Comparison of ENCODE assay signal across 16 mouse cellular contexts in genomic region chr5:19186175-19186574, GRCm38 (mm10).
"Had no signal": no experiment of that assay in that cellular context is flagged by ENCODE, and none has a peak within 500 bp of the region (broad histone marks: within the 10 kb centered on the region; RNA-seq: fewer than 3 reads in every experiment).

No protein-coding gene starts in this region.

- H3K27me3 ChIP-seq: kidney, embryonic 15.5 days; limb, embryonic 13.5 days; liver, embryonic 13.5 days had no signal

- H3K4me2 ChIP-seq: kidney, embryonic 15.5 days; limb, embryonic 13.5 days; liver, embryonic 13.5 days; midbrain, embryonic 11.5 days had no signal

- H3K4me3 ChIP-seq: kidney, embryonic 15.5 days; limb, embryonic 10.5 days; limb, embryonic 13.5 days; liver, embryonic 13.5 days had no signal

- H3K9ac ChIP-seq: kidney, embryonic 15.5 days; limb, embryonic 13.5 days; liver, embryonic 13.5 days had no signal

- H3K9me3 ChIP-seq: kidney, embryonic 15.5 days; limb, embryonic 10.5 days; limb, embryonic 13.5 days had no signal

- H3K36me3 ChIP-seq: kidney, embryonic 15.5 days; limb, embryonic 10.5 days; limb, embryonic 13.5 days; liver, embryonic 13.5 days had no signal

- H3K4me1 ChIP-seq: kidney, embryonic 15.5 days; limb, embryonic 10.5 days; limb, embryonic 13.5 days; liver, embryonic 13.5 days had no signal

- H3K27ac ChIP-seq: kidney, embryonic 15.5 days; limb, embryonic 10.5 days; limb, embryonic 13.5 days; liver, embryonic 13.5 days had no signal

- DNase-seq: kidney, adult 8-10 months; kidney, postnatal 10 days; kidney, postnatal 36 days; layer of hippocampus, postnatal 36 days; liver, embryonic 13.5 days; lung, adult 2 months; lung, postnatal 14 days; lung, postnatal 4 days; midbrain, embryonic 14.5 days; thymus, adult 2 months; thymus, postnatal 14 days; thymus, postnatal 4 days had no signal
